Mouse (Mus musculus): ENCODE results near the gene 1700025G04Rik. TPM values are rescaled to one million over a fixed set of nuclear protein-coding genes. Genes with fewer than 3 reads are reported as not detected.

1700025G04Rik gene
- polyA plus RNA-seq, 1 experiment from 2014 or later: 24.4 TPM

GRCm38 (mm10) chr1:151943681-151944237 lies 146.2 kb downstream of the 1700025G04Rik start:
- Histone ChIP-seq H3K9me3 (ENCODE audit: control insufficient read depth, low read length) (no peaks in the 10 kb centered on the region), H3K4me1 (ENCODE audit: control insufficient read depth, insufficient read depth, low read length) (peaks cover 29% of the 10 kb centered on the region), H3K4me2 (replicated peaks; ENCODE audit: low read depth, low read length) (no peak overlapping the region), H3K36me3 (ENCODE audit: control insufficient read depth, insufficient read depth, low read length) (no peaks in the 10 kb centered on the region), H3K9ac (ENCODE audit: low read depth, low read length) (no peak overlapping the region), H3K27me3 (ENCODE audit: control insufficient read depth, insufficient read depth, low read length) (no peaks in the 10 kb centered on the region), H3K4me3 (ENCODE audit: low read length) (no peak overlapping the region), H3K27ac (ENCODE audit: low read depth, low read length) (no peak overlapping the region)
- 74% methylated on average over 8 of the region's 8 CpGs for WGBS
- ATAC-seq (ENCODE audit: low FRiP score, low TSS enrichment): no peak

DNA sequence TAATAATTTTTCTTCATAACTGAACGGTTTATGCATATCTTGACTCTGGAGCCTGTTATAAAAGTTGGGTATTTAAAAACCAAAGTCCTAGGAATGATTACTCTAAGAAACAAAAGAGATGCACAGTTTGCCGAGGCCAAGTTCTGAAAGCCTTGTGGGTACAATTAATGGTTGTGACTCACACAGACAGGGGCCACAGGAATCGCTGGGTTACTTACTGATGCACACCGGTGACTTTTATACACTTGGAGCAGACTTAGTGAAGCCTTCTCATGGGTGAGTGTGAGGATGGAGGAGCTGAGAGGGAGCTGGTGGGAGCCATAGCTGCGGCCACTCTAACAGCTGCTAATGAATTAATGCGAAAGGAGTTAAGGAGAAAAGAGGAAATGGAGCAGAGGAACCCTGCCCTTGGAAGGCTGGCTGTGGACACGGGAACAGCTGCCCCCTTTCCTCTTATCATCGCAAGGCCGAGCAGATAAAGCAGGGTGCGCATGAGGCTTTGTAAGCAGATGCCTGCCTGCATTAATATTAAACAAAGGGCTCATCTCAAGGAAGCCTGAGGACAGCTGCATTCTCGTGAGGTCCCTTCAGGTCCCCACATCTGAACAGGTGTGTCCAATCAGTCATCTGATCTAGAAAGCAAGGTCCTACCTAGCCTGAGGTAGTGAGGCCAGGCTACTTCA lies 146.8 kb downstream of the 1700025G04Rik start:
- H3K9me3 ChIP-seq (ENCODE audit: control insufficient read depth, low read length): no peaks in the 10 kb centered on the region
- 59% methylated on average over 11 of the region's 11 CpGs for WGBS

GRCm38 (mm10) chr1:151939987-151940386 lies 149.9 kb downstream of the 1700025G04Rik start:
- H3K4me2 ChIP-seq (replicated peaks; ENCODE audit: low read depth, low read length): no peak overlapping the region
- peaks cover 15% of the 10 kb centered on the region for H3K4me1 ChIP-seq (ENCODE audit: control insufficient read depth, insufficient read depth, low read length)
- no peaks in the 10 kb centered on the region for H3K27me3 ChIP-seq (ENCODE audit: control insufficient read depth, insufficient read depth, low read length)
- no peaks in the 10 kb centered on the region for H3K9me3 ChIP-seq (ENCODE audit: control insufficient read depth, low read length)
- H3K9ac ChIP-seq (ENCODE audit: low read depth, low read length): no peak overlapping the region
- H3K27ac ChIP-seq (ENCODE audit: low read depth, low read length): no peak overlapping the region
- ATAC-seq (ENCODE audit: low FRiP score, low TSS enrichment): no peak
- WGBS: 66% methylated on average over 8 of the region's 8 CpGs
- no peak overlapping the region for H3K4me3 ChIP-seq (ENCODE audit: low read length)
- H3K36me3 ChIP-seq (ENCODE audit: control insufficient read depth, insufficient read depth, low read length): no peaks in the 10 kb centered on the region

More for the DNA sequence above, 146.8 kb downstream of the 1700025G04Rik start:
- no peak overlapping the region; the same call in 1 of the 2 replicates for H3K27ac ChIP-seq (ENCODE audit: low read depth, low read length)
- no peak overlapping the region for H3K4me2 ChIP-seq (replicated peaks; ENCODE audit: low read depth, low read length)
- no peak overlapping the region for H3K4me3 ChIP-seq (ENCODE audit: low read length)
- no peak overlapping the region for H3K9ac ChIP-seq (ENCODE audit: low read depth, low read length)
- ATAC-seq (ENCODE audit: low FRiP score, low TSS enrichment): no peak
- peaks cover 28% of the 10 kb centered on the region for H3K4me1 ChIP-seq (ENCODE audit: control insufficient read depth, insufficient read depth, low read length)
- H3K27me3 ChIP-seq (ENCODE audit: control insufficient read depth, insufficient read depth, low read length): no peaks in the 10 kb centered on the region
- H3K36me3 ChIP-seq (ENCODE audit: control insufficient read depth, insufficient read depth, low read length): no peaks in the 10 kb centered on the region

- 60% methylated on average over 6 of the region's 6 CpGs for WGBS
- no peak overlapping the region for H3K27ac ChIP-seq (ENCODE audit: low read depth, low read length)
- H3K36me3 ChIP-seq (ENCODE audit: control insufficient read depth, insufficient read depth, low read length): no peaks in the 10 kb centered on the region
- H3K4me2 ChIP-seq (replicated peaks; ENCODE audit: low read depth, low read length): no peak overlapping the region
- H3K4me3 ChIP-seq (ENCODE audit: low read length): no peak overlapping the region
- peaks cover 15% of the 10 kb centered on the region for H3K4me1 ChIP-seq (ENCODE audit: control insufficient read depth, insufficient read depth, low read length)
- no peak for ATAC-seq (ENCODE audit: low FRiP score, low TSS enrichment)
- H3K9ac ChIP-seq (ENCODE audit: low read depth, low read length): no peak overlapping the region
- no peaks in the 10 kb centered on the region for H3K9me3 ChIP-seq (ENCODE audit: control insufficient read depth, low read length)
- no peaks in the 10 kb centered on the region for H3K27me3 ChIP-seq (ENCODE audit: control insufficient read depth, insufficient read depth, low read length)
Observed at GRCm38 (mm10) chr1:151939510-151939909, 150.4 kb downstream of the 1700025G04Rik start.

GRCm38 (mm10) chr1:151933605-151934004 lies 156.3 kb downstream of the 1700025G04Rik start:
- no peak for ATAC-seq (ENCODE audit: low FRiP score, low TSS enrichment)
- H3K9me3 ChIP-seq (ENCODE audit: control insufficient read depth, low read length): no peaks in the 10 kb centered on the region
- no peak overlapping the region for H3K4me3 ChIP-seq (ENCODE audit: low read length)
- no peak overlapping the region for H3K4me2 ChIP-seq (replicated peaks; ENCODE audit: low read depth, low read length)
- H3K36me3 ChIP-seq (ENCODE audit: control insufficient read depth, insufficient read depth, low read length): no peaks in the 10 kb centered on the region
- H3K4me1 ChIP-seq (ENCODE audit: control insufficient read depth, insufficient read depth, low read length): no peaks in the 10 kb centered on the region
- WGBS: 78% methylated on average over 6 of the region's 6 CpGs
- H3K27me3 ChIP-seq (ENCODE audit: control insufficient read depth, insufficient read depth, low read length): no peaks in the 10 kb centered on the region
- H3K27ac ChIP-seq (ENCODE audit: low read depth, low read length): no peak overlapping the region
- no peak overlapping the region for H3K9ac ChIP-seq (ENCODE audit: low read depth, low read length)

GRCm38 (mm10) chr1:151926826-151927225 lies 163.1 kb downstream of the 1700025G04Rik start:
- Histone ChIP-seq H3K4me2 (replicated peaks; ENCODE audit: low read depth, low read length) (no peak overlapping the region), H3K27me3 (ENCODE audit: control insufficient read depth, insufficient read depth, low read length) (no peaks in the 10 kb centered on the region), H3K4me3 (ENCODE audit: low read length) (no peak overlapping the region), H3K4me1 (ENCODE audit: control insufficient read depth, insufficient read depth, low read length) (peaks cover 4% of the 10 kb centered on the region; the same call in 1 of the 2 replicates), H3K9ac (ENCODE audit: low read depth, low read length) (no peak overlapping the region), H3K27ac (ENCODE audit: low read depth, low read length) (no peak overlapping the region), H3K36me3 (ENCODE audit: control insufficient read depth, insufficient read depth, low read length) (no peaks in the 10 kb centered on the region), H3K9me3 (ENCODE audit: control insufficient read depth, low read length) (no peaks in the 10 kb centered on the region)
- WGBS: 57% methylated on average over 8 of the region's 8 CpGs
- ATAC-seq (ENCODE audit: low FRiP score, low TSS enrichment): no peak

GRCm38 (mm10) chr1:151926141-151926540 lies 163.8 kb downstream of the 1700025G04Rik start:
- no peak for ATAC-seq (ENCODE audit: low FRiP score, low TSS enrichment)
- no peak overlapping the region for H3K4me2 ChIP-seq (replicated peaks; ENCODE audit: low read depth, low read length)

GRCm38 (mm10) chr1:151925738-151926137 lies 164.2 kb downstream of the 1700025G04Rik start:
- H3K9me3 ChIP-seq (ENCODE audit: control insufficient read depth, low read length): no peaks in the 10 kb centered on the region
- H3K4me3 ChIP-seq (ENCODE audit: low read length): no peak overlapping the region
- H3K27ac ChIP-seq (ENCODE audit: low read depth, low read length): no peak overlapping the region
- no peak overlapping the region for H3K4me2 ChIP-seq (replicated peaks; ENCODE audit: low read depth, low read length)
- H3K4me1 ChIP-seq (ENCODE audit: control insufficient read depth, insufficient read depth, low read length): peaks cover 4% of the 10 kb centered on the region; the same call in 1 of the 2 replicates
- no peaks in the 10 kb centered on the region for H3K27me3 ChIP-seq (ENCODE audit: control insufficient read depth, insufficient read depth, low read length)
- WGBS: 87% methylated on average over 7 of the region's 7 CpGs
- no peak overlapping the region for H3K9ac ChIP-seq (ENCODE audit: low read depth, low read length)
- no peak for ATAC-seq (ENCODE audit: low FRiP score, low TSS enrichment)
- no peaks in the 10 kb centered on the region for H3K36me3 ChIP-seq (ENCODE audit: control insufficient read depth, insufficient read depth, low read length)

More at GRCm38 (mm10) chr1:151926141-151926540, 163.8 kb downstream of the 1700025G04Rik start:
- Histone ChIP-seq H3K9me3 (ENCODE audit: control insufficient read depth, low read length) (no peaks in the 10 kb centered on the region), H3K4me1 (ENCODE audit: control insufficient read depth, insufficient read depth, low read length) (peaks cover 4% of the 10 kb centered on the region; the same call in 1 of the 2 replicates), H3K27me3 (ENCODE audit: control insufficient read depth, insufficient read depth, low read length) (no peaks in the 10 kb centered on the region), H3K9ac (ENCODE audit: low read depth, low read length) (no peak overlapping the region), H3K4me3 (ENCODE audit: low read length) (no peak overlapping the region), H3K36me3 (ENCODE audit: control insufficient read depth, insufficient read depth, low read length) (no peaks in the 10 kb centered on the region), H3K27ac (ENCODE audit: low read depth, low read length) (no peak overlapping the region)
- 71% methylated on average over 4 of the region's 4 CpGs for WGBS

GRCm38 (mm10) chr1:151918806-151919357 lies 171.0 kb downstream of the 1700025G04Rik start:
- Histone ChIP-seq H3K4me1 (ENCODE audit: control insufficient read depth, insufficient read depth, low read length) (no peaks in the 10 kb centered on the region), H3K4me3 (ENCODE audit: low read length) (no peak overlapping the region), H3K9me3 (ENCODE audit: control insufficient read depth, low read length) (no peaks in the 10 kb centered on the region), H3K9ac (ENCODE audit: low read depth, low read length) (no peak overlapping the region), H3K27ac (ENCODE audit: low read depth, low read length) (no peak overlapping the region), H3K4me2 (replicated peaks; ENCODE audit: low read depth, low read length) (no peak overlapping the region), H3K36me3 (ENCODE audit: control insufficient read depth, insufficient read depth, low read length) (no peaks in the 10 kb centered on the region), H3K27me3 (ENCODE audit: control insufficient read depth, insufficient read depth, low read length) (no peaks in the 10 kb centered on the region)
- 57% methylated on average over 9 of the region's 9 CpGs for WGBS
- ATAC-seq (ENCODE audit: low FRiP score, low TSS enrichment): no peak

Data from kidney, embryonic 14.5 days (tissue).